8 mouse cellular contexts compared by ENCODE assay signal in the genomic region with DNA sequence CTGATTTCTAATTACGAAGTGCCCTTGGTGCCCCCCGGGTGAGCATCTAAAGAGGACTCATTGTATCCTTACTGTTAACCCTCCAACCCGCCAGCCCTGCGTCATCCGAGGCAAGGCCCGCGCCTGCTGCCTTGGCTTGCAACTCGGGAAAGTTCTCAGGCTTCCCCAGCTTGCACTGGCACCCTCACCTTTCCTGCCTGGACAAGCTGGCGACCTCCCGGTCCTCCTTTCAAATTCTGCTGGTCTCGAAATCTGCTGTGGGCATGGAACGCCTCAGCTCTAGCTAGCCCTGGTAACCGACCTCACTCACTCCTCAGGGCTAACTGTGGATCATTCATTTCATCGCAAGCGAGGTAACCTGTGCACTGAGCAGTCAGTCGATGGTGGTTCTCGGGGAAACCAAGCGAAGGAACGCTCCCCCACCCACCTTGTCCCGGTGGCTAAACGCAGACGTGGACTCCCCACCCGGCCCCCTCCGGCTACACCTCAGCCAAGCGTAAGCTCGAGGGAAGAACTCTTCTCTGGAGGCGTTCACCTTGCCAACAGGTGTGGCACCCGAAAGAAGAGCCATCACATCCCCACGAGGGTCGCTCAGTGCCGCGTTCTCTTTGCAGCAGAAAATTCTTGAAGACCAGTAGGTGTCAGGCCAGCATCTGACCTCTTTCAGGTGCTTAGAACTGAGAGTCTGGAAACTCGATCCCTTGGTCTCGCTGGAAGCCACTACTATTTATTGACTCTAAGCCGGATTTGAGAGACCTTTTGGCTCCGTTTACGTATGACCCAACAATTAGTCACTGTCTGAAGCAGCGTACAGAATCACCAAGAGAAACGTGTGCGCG. TPM values are rescaled to one million over a fixed set of nuclear protein-coding genes. Genes with fewer than 3 reads are reported as not detected.
DNase-seq lines count a peak whose midpoint lies in the region; ATAC-seq lines count a peak whose summit lies in the region.

No protein-coding gene starts in this region.

- H3K4me1 ChIP-seq in heart, embryonic 11.5 days (ENCODE audit: control insufficient read depth, insufficient read depth, low read length): peaks cover 12% of the 10 kb centered on the region; the same call in 1 of the 2 replicates
- H3K4me1 ChIP-seq in midbrain, embryonic 10.5 days: peaks cover 51% of the 10 kb centered on the region

- peak; percentile 4 for ATAC-seq in CD4-positive, CD25-positive, alpha-beta regulatory T cell, adult 4 months
- ATAC-seq in heart, embryonic 11.5 days (replicated peaks; ENCODE audit: insufficient number of reproducible peaks, low FRiP score, low TSS enrichment): no peak

- H3K9me3 ChIP-seq in heart, embryonic 11.5 days (replicated peaks; ENCODE audit: control insufficient read depth, low read length): no peaks in the 10 kb centered on the region
- H3K9me3 ChIP-seq in midbrain, embryonic 10.5 days (replicated peaks): no peaks in the 10 kb centered on the region

- H3K4me3 ChIP-seq in heart, embryonic 11.5 days (ENCODE audit: low read depth, low read length): peak overlapping the region; percentile 93
- peak overlapping the region; percentile 91 for H3K4me3 ChIP-seq in midbrain, embryonic 10.5 days

- peak overlapping the region; percentile 97 for H3K9ac ChIP-seq in heart, embryonic 11.5 days (ENCODE audit: low read depth, low read length)

- DNase-seq in adrenal gland, postnatal 14 days: peak; percentile 37
- no peak for DNase-seq in adrenal gland, adult 8-10 months
- DNase-seq in cerebellum, postnatal 10 days: peak; percentile 41 to 46
- DNase-seq in left cerebral cortex, postnatal 36 days (ENCODE audit: low spot score in 2 of 2): peak; percentile 52 to 53
- DNase-seq in midbrain, embryonic 10.5 days (ENCODE audit: low spot score): peak; percentile 18
- peak; percentile 26 to 55 for DNase-seq in spleen, postnatal 10 days (ENCODE audit: low spot score in 2 of 2)

- under 1% methylated on average over 41 of the region's 41 CpGs for WGBS in heart, embryonic 11.5 days (ENCODE audit: insufficient replicate concordance)
- under 1% methylated on average over 41 of the region's 41 CpGs for WGBS in midbrain, embryonic 10.5 days

- peak overlapping the region; percentile 95 for H3K4me2 ChIP-seq in heart, embryonic 11.5 days

- peak overlapping the region; percentile 97 for H3K27ac ChIP-seq in heart, embryonic 11.5 days (ENCODE audit: low read depth, low read length)
- peak overlapping the region; percentile 93 for H3K27ac ChIP-seq in midbrain, embryonic 10.5 days (replicated peaks)

- no peaks in the 10 kb centered on the region for H3K27me3 ChIP-seq in heart, embryonic 11.5 days (ENCODE audit: control insufficient read depth, insufficient read depth, low read length)
- H3K27me3 ChIP-seq in midbrain, embryonic 10.5 days (ENCODE audit: low read depth, poor library complexity, severe bottlenecking): peaks cover 47% of the 10 kb centered on the region

- intact Hi-C loops in left cerebral cortex, postnatal 36 days (cut with DNase I): loop anchor here (2.0 to 10.0 kb wide), 4 partner anchors 76 to 351 kb away; no protein-coding TSS in a partner anchor

- H3K36me3 ChIP-seq in heart, embryonic 11.5 days (ENCODE audit: control insufficient read depth, insufficient read depth, low read length): no peaks in the 10 kb centered on the region
- H3K36me3 ChIP-seq in midbrain, embryonic 10.5 days: no peaks in the 10 kb centered on the region

RNA-seq across cellular contexts. Expression of a gene that starts 1.0 kb away (rescaled TPM):
- total RNA-seq in adrenal gland, postnatal 14 days (2021): 32.4 and 34.6 TPM in 2 replicates
- total RNA-seq in adrenal gland, adult 8-10 months (2022): 10 to 100 TPM; 32.0 to 59.9 (median 48.1) TPM
- polyA plus RNA-seq in CD4-positive, CD25-positive, alpha-beta regulatory T cell, adult 4 months (2017; shearing (Covaris generic)): 10 to 100 TPM; 26.0 to 31.6 TPM
- polyA plus RNA-seq in heart, embryonic 11.5 days (2014; fragmentation: Nextera tagmentation; extraction: Ambion mirVana): 3.4 and 6.4 TPM in 2 replicates
- total RNA-seq in left cerebral cortex, postnatal 36 days (2021): 100 to 1,000 TPM; 156 to 184 TPM
- 1.3 and 2.2 TPM in 2 replicates for polyA plus RNA-seq in midbrain, embryonic 10.5 days (2016; fragmentation: Nextera tagmentation; extraction: Ambion mirVana)
